Mouse (Mus musculus) heart, postnatal 10 days (tissue): Measurements from ENCODE around the gene Xrcc3. TPM values are rescaled to one million over a fixed set of nuclear protein-coding genes. Genes with fewer than 3 reads are reported as not detected.

Source experiments
- DNase-seq, 2 experiments: peaks; one replicate each; pipeline ENCODE4 v3.0.0; 2021
- intact Hi-C: fragments of 180-260 bp; cut with DNase I; formaldehyde crosslinking; loops from one replicate; pipeline ENCODE4 v1.15.1; 2025
- total RNA-seq, 2 experiments: library from RNA; stranded (reverse); gene quantifications; 2 replicates each; pipeline ENCODE4 v1.2.3; 2021

The Xrcc3 gene
- total RNA-seq, 2 experiments from 2014 or later: 3.5 to 4.0 TPM

DNA sequence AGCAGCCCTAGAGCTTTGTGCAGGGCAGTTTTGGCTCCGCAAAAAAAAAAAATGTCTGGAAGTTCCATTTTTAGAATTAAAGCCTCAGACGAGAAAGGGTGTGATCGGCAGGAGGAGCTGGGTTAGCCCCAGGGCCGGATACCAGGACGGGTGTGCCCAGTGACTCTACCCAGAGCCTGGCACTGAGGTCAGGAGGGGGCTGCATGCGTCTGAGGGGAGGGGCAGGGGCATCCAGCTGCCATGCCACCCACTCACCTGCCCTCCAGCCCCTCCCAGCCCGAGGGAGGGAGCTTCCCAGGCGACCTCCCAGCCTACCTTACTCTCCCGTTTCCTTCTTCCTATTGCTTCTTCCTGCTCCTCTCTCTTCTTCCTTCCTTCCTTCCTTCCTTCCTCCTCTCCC is 60.3 kb downstream of the Xrcc3 start:
- intact Hi-C loops: no loop called here
- no peak for DNase-seq

Other genes with a start within 250 kb of the Xrcc3 start
- 10 to 100 TPM; 71.0 to 71.7 TPM for gene Mark3, start 239.3 kb downstream of the Xrcc3 start, total RNA-seq
- 100 to 1,000 TPM; 127 to 140 TPM for gene Ckb, start 141.5 kb downstream of the Xrcc3 start, total RNA-seq
- gene Trmt61a, start 135.8 kb downstream of the Xrcc3 start, total RNA-seq: 1 to 10 TPM; 6.4 to 8.3 TPM
- 10 to 100 TPM; 29.1 to 32.7 TPM for gene Bag5, start 100.6 kb downstream of the Xrcc3 start, total RNA-seq
- gene Apopt1, start 100.6 kb downstream of the Xrcc3 start, total RNA-seq: 10 to 100 TPM; 39.6 to 41.5 TPM
- gene Klc1, start 55.0 kb downstream of the Xrcc3 start, total RNA-seq: 100 to 1,000 TPM; 151 to 166 TPM
- gene Zfyve21, start 297 bp upstream of the Xrcc3 start, total RNA-seq: 10 to 100 TPM; 44.5 to 53.2 TPM
- 10 to 100 TPM; 23.4 to 26.8 TPM for gene Ppp1r13b, start 94.2 kb upstream of the Xrcc3 start, total RNA-seq
- 1,000 to 10,000 TPM; 1,429 to 1,432 TPM for gene Atp5mpl, start 153.1 kb upstream of the Xrcc3 start, total RNA-seq
- under 1 TPM; 0.15 to 0.26 TPM for gene Tdrd9, start 157.7 kb upstream of the Xrcc3 start, total RNA-seq
- gene Rd3l, start 167.4 kb upstream of the Xrcc3 start, total RNA-seq: under 1 TPM; 0.26 to 0.64 TPM